Mouse (Mus musculus) heart, embryonic 14.5 days (tissue): ENCODE data around the gene Apobec3. TPM values are rescaled to one million over a fixed set of nuclear protein-coding genes. Genes with fewer than 3 reads are reported as not detected.

ENCODE experiments used
- ATAC-seq: fragments of 200-750 bp; cut with Nextera tagmentation; 2 replicates; pipeline ENCODE4 v1.8.0; 2017; ENCODE audit warnings: low read depth, moderate TSS enrichment; ENCODE audit not compliant: insufficient number of reproducible peaks, insufficient read depth, low FRiP score
- H3K27ac ChIP-seq, 2 experiments: fragments of 200-500 bp in 1 of 2; fragments of 300-500 bp in 1 of 2; sonication (generic) in 1 of 2; replicated peaks in 1 of 2; 2 replicates each; pipeline ENCODE4 v1.5.1; 2012 to 2014; ENCODE audit warnings: low read depth in 2 of 2, low read length in 2 of 2, control low read depth in 1 of 2, mild to moderate bottlenecking in 1 of 2, mixed read lengths in 1 of 2; ENCODE audit not compliant: control insufficient read depth in 1 of 2, insufficient read depth in 1 of 2
- H3K27me3 ChIP-seq: fragments of 300-500 bp; sonication (generic); 2 replicates; pipeline ENCODE4 v1.6.1; 2014; ENCODE audit warnings: mild to moderate bottlenecking, low read length, control low read depth; ENCODE audit not compliant: control insufficient read depth, insufficient read depth
- H3K36me3 ChIP-seq: fragments of 300-500 bp; sonication (generic); 2 replicates; pipeline ENCODE4 v1.6.1; 2014; ENCODE audit warnings: mild to moderate bottlenecking, control low read depth, low read length, mixed read lengths; ENCODE audit not compliant: control insufficient read depth, insufficient read depth
- H3K4me1 ChIP-seq, 2 experiments: fragments of 200-500 bp in 1 of 2; fragments of 300-500 bp in 1 of 2; sonication (generic) in 1 of 2; 2 replicates each; pipeline ENCODE4 v1.6.1; 2012 to 2014; ENCODE audit warnings: low read length in 2 of 2, control low read depth in 1 of 2, mixed read lengths in 1 of 2; ENCODE audit not compliant: control insufficient read depth in 2 of 2, insufficient read depth in 2 of 2
- H3K4me2 ChIP-seq: fragments of 300-500 bp; sonication (generic); 2 replicates; pipeline ENCODE4 v1.6.1; 2014; ENCODE audit warnings: mild to moderate bottlenecking, low read length
- H3K4me3 ChIP-seq, 2 experiments: fragments of 200-500 bp in 1 of 2; fragments of 300-500 bp in 1 of 2; sonication (generic) in 1 of 2; 2 replicates each; pipeline ENCODE4 v1.5.1; 2012 to 2014; ENCODE audit warnings: low read length in 2 of 2, mild to moderate bottlenecking in 2 of 2, control low read depth in 1 of 2, low read depth in 1 of 2, moderate library complexity in 1 of 2; ENCODE audit not compliant: control insufficient read depth in 1 of 2, insufficient read depth in 1 of 2
- H3K9ac ChIP-seq: fragments of 300-500 bp; sonication (generic); 2 replicates; pipeline ENCODE4 v1.6.1; 2014; ENCODE audit warnings: mild to moderate bottlenecking, low read length
- H3K9me3 ChIP-seq: fragments of 300-500 bp; sonication (generic); 2 replicates; pipeline ENCODE4 v1.6.1; 2016; ENCODE audit warnings: low read length, control low read depth; ENCODE audit not compliant: control insufficient read depth
- WGBS: fragments of 180-500 bp; shearing (Covaris S2); extraction: QIAGEN DNeasy Blood & Tissue Kit; methylation state at CpG from one replicate; pipeline ENCODE4 v1.1.7; 2014; 5-methylcytosine and 5-hydroxymethylcytosine counted together
- polyA plus RNA-seq: library from polyadenylated mRNA; unstranded; fragments of >200 nt; fragmentation: Nextera tagmentation; extraction: Ambion mirVana; gene quantifications from 2 replicates; pipeline ENCODE4 v1.2.1, GENCODE M21; 2014

Apobec3 gene
- polyA plus RNA-seq, 1 experiment from 2014 or later: 13.3 TPM

GRCm38 (mm10) chr15:79867260-79868002, 24.0 kb upstream of the Apobec3 start:
- Histone ChIP-seq H3K4me2 (no peak overlapping the region), H3K9me3 (peaks cover 8% of the 10 kb centered on the region), H3K36me3 (no peaks in the 10 kb centered on the region), H3K9ac (no peak overlapping the region), H3K27ac (no peak overlapping the region), H3K27me3 (no peaks in the 10 kb centered on the region), H3K4me3 (no peak overlapping the region), H3K4me1 (no peaks in the 10 kb centered on the region)
- no peak for ATAC-seq
- 73% methylated on average over 3 of the region's 3 CpGs for WGBS

GRCm38 (mm10) chr15:79873545-79873944, 17.9 kb upstream of the Apobec3 start:
- H3K9me3 ChIP-seq: peaks cover 5% of the 10 kb centered on the region
- 89% methylated on average over 8 of the region's 8 CpGs for WGBS
- no peak overlapping the region for H3K9ac ChIP-seq
- H3K27me3 ChIP-seq: no peaks in the 10 kb centered on the region
- ATAC-seq: no peak
- no peak overlapping the region for H3K27ac ChIP-seq
- H3K4me3 ChIP-seq: no peak overlapping the region
- H3K4me2 ChIP-seq: no peak overlapping the region
- peaks cover 2% of the 10 kb centered on the region in 2 experiments; a peak in 3 of 4 replicates for H3K4me1 ChIP-seq
- H3K36me3 ChIP-seq: no peaks in the 10 kb centered on the region

DNA sequence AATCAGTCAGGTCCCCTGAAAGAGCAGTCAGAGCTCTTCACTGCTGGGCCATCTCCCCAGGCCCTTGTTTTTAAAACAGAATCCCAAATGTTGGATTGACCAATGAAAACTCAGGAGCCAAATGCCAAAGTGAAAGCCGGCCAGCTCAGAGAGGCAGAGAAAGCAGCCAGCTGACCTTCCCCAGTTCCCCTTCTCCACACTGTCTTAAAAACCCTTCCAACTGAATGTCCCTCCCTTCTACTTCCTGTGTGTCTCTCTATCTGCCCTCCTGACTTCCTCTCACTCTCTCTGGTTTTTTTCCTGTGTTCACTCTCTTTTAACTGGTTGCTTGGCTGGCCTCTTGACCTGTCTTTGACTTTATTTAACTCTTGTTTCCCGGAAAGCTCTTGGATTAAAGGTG, 17.5 kb upstream of the Apobec3 start:
- Histone ChIP-seq H3K27ac (no peak overlapping the region), H3K4me1 (peaks cover 4 to 6% of the 10 kb centered on the region in 2 experiments; a peak in 3 of 4 replicates), H3K36me3 (no peaks in the 10 kb centered on the region), H3K9me3 (peaks cover 5% of the 10 kb centered on the region), H3K4me3 (no peak overlapping the region), H3K27me3 (no peaks in the 10 kb centered on the region), H3K9ac (no peak overlapping the region), H3K4me2 (no peak overlapping the region)
- ATAC-seq: no peak
- 51% methylated on average over 2 of the region's 2 CpGs for WGBS

GRCm38 (mm10) chr15:79875261-79875995, 16.0 kb upstream of the Apobec3 start:
- H3K36me3 ChIP-seq: no peaks in the 10 kb centered on the region
- peaks cover 14 to 19% of the 10 kb centered on the region in 2 experiments for H3K4me1 ChIP-seq
- no peaks in the 10 kb centered on the region for H3K9me3 ChIP-seq
- H3K27ac ChIP-seq: no peak overlapping the region
- no peak overlapping the region for H3K4me3 ChIP-seq
- no peak overlapping the region for H3K9ac ChIP-seq
- 85% methylated on average over 18 of the region's 18 CpGs for WGBS
- H3K27me3 ChIP-seq: no peaks in the 10 kb centered on the region
- ATAC-seq: no peak
- no peak overlapping the region for H3K4me2 ChIP-seq

DNA sequence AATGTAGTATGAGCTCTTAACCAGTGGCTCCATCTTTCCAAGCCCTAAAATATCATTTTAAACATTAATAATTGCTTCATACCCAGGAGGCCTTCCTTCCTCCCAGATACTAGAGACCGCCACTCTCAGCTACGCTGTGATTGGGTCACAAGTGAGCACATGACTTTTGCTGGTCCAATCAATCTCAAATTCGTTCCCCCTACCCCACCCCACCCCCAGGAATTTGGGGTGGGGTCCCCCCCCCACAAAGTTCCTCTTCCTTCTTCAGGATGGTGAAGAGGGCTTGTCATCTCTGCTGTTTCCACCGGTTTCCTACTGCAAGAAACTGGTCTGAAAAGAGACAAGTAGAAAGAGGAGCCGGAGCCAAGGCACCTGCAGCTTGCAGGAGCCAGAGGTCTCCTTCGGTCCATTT, 12.7 kb upstream of the Apobec3 start:
- Histone ChIP-seq H3K4me1 (peaks cover 20 to 25% of the 10 kb centered on the region in 2 experiments), H3K4me2 (peak overlapping the region; percentile 59), H3K4me3 (peak overlapping the region; percentile 10; a peak in 3 of 4 replicates), H3K9me3 (no peaks in the 10 kb centered on the region), H3K9ac (peak overlapping the region; percentile 62), H3K27me3 (no peaks in the 10 kb centered on the region), H3K36me3 (no peaks in the 10 kb centered on the region), H3K27ac (peak overlapping the region; percentile 95 to 98)
- 37% methylated on average over 6 of the region's 6 CpGs for WGBS
- 0 out of 2 replicates have a peak, but pooled peaks have one; percentile 4 for ATAC-seq

GRCm38 (mm10) chr15:79879319-79879718, 12.1 kb upstream of the Apobec3 start:
- Histone ChIP-seq H3K27ac (peak overlapping the region; percentile 95 to 98), H3K9me3 (no peaks in the 10 kb centered on the region), H3K4me2 (peak overlapping the region; percentile 59), H3K4me3 (peak overlapping the region; percentile 10), H3K4me1 (peaks cover 20 to 25% of the 10 kb centered on the region in 2 experiments), H3K27me3 (no peaks in the 10 kb centered on the region), H3K36me3 (no peaks in the 10 kb centered on the region), H3K9ac (peak overlapping the region; percentile 62)
- ATAC-seq: peak; percentile 88
- 6% methylated on average over 13 of the region's 13 CpGs for WGBS

DNA sequence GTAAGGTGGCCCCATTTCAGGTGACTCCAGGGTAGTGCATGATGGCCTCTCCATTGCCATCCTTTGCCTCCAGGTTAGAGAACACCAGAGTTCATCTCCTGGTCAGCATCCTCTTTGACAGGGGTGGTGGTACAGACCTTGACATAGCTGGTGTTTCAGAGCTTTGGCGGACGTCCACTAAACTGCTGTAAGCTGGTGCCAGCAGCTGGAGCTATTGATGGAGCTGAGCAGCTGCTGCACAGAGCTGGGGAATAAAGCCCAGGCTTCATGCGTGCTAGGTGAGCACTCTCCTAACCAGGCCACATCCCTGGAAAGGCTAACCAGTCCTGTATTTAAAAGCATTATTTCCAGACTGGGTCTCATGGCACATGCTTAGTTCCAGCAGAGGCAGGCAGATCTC, 11.0 kb upstream of the Apobec3 start:
- H3K9me3 ChIP-seq: no peaks in the 10 kb centered on the region
- no peak for ATAC-seq
- H3K4me3 ChIP-seq: no peak overlapping the region
- H3K9ac ChIP-seq: no peak overlapping the region
- no peaks in the 10 kb centered on the region for H3K27me3 ChIP-seq
- peaks cover 20 to 25% of the 10 kb centered on the region in 2 experiments for H3K4me1 ChIP-seq
- H3K36me3 ChIP-seq: no peaks in the 10 kb centered on the region
- no peak overlapping the region for H3K4me2 ChIP-seq
- H3K27ac ChIP-seq: peak overlapping the region in 1 of 2 experiments; percentile 95; a peak in 1 of 4 replicates
- WGBS: 81% methylated on average over 3 of the region's 3 CpGs
